Mouse (Mus musculus) neural tube, embryonic 14.5 days (tissue): ENCODE measurements around the gene C1qb. TPM values are rescaled to one million over a fixed set of nuclear protein-coding genes. Genes with fewer than 3 reads are reported as not detected.

Source experiments
- ATAC-seq: fragments of 200-750 bp; cut with Nextera tagmentation; 2 replicates; pipeline ENCODE4 v1.8.0; 2017; ENCODE audit warnings: low read depth, mild to moderate bottlenecking, moderate TSS enrichment, moderate library complexity
- H3K27ac ChIP-seq: fragments of 300-500 bp; sonication (generic); 2 replicates; pipeline ENCODE4 v1.5.1; 2014; ENCODE audit warnings: low read depth, mild to moderate bottlenecking, control low read depth, low read length, moderate library complexity, mixed read lengths
- H3K27me3 ChIP-seq: fragments of 300-500 bp; sonication (generic); 2 replicates; pipeline ENCODE4 v1.6.1; 2014; ENCODE audit warnings: low read length; ENCODE audit not compliant: control insufficient read depth, insufficient read depth
- H3K36me3 ChIP-seq: fragments of 300-500 bp; sonication (generic); 2 replicates; pipeline ENCODE4 v1.6.1; 2014; ENCODE audit warnings: low read length, mixed read lengths; ENCODE audit not compliant: control insufficient read depth, insufficient read depth
- H3K4me1 ChIP-seq: fragments of 300-500 bp; sonication (generic); 2 replicates; pipeline ENCODE4 v1.6.1; 2014; ENCODE audit warnings: low read length; ENCODE audit not compliant: control insufficient read depth, insufficient read depth
- H3K4me2 ChIP-seq: fragments of 300-500 bp; sonication (generic); 2 replicates; pipeline ENCODE4 v1.6.1; 2014; ENCODE audit warnings: mild to moderate bottlenecking, low read depth, low read length, control low read depth
- H3K4me3 ChIP-seq: fragments of 300-500 bp; sonication (generic); 2 replicates; pipeline ENCODE4 v1.5.1; 2014; ENCODE audit warnings: low read depth, low read length, control low read depth, mixed read lengths
- H3K9ac ChIP-seq: fragments of 300-500 bp; sonication (generic); replicated peaks from 2 replicates; pipeline ENCODE4 v1.6.1; 2014; ENCODE audit warnings: low read depth, mild to moderate bottlenecking, control low read depth, low read length, mixed read lengths
- H3K9me3 ChIP-seq: fragments of 300-500 bp; sonication (generic); 2 replicates; pipeline ENCODE4 v1.6.1; 2016; ENCODE audit warnings: low read length; ENCODE audit not compliant: control insufficient read depth
- WGBS: fragments of 180-500 bp; shearing (Covaris S2); extraction: QIAGEN DNeasy Blood & Tissue Kit; methylation state at CpG from one replicate; pipeline ENCODE4 v1.1.7; 2014; 5-methylcytosine and 5-hydroxymethylcytosine counted together
- polyA plus RNA-seq: library from polyadenylated mRNA; unstranded; fragments of >200 nt; fragmentation: Nextera tagmentation; extraction: Ambion mirVana; gene quantifications from 2 replicates; pipeline ENCODE4 v1.2.1, GENCODE M21; 2014

Gene C1qb
- polyA plus RNA-seq, 1 experiment from 2014 or later = 28.2 TPM

- H3K4me3 ChIP-seq = no peak within 1 kb of the TSS
- no peak within 1 kb of the TSS for H3K27ac ChIP-seq
- H3K9ac ChIP-seq = no peak within 1 kb of the TSS
- no peaks in the 10 kb centered on the region for H3K36me3 ChIP-seq
- 81% methylated on average over 9 of the region's 9 CpGs for WGBS
- peaks cover 6% of the 10 kb centered on the region; the same call in 1 of the 2 replicates for H3K27me3 ChIP-seq
- H3K4me1 ChIP-seq = 0 out of 2 replicates have a peak, but pooled peaks cover 3% of the 10 kb centered on the region
- no peaks in the 10 kb centered on the region for H3K9me3 ChIP-seq
- H3K4me2 ChIP-seq = no peak within 1 kb of the TSS
- no peak for ATAC-seq
Observed at GRCm38 (mm10) chr4:136898637-136899036, 12.7 kb upstream of the C1qb start, which contains the start of gene C1qa. Gene C1qa, minus strand, starts transcription at chr4:136898803.

- 60% methylated on average over 9 of the region's 9 CpGs for WGBS
- Histone ChIP-seq H3K4me2 (no peak overlapping the region), H3K27ac (no peak overlapping the region), H3K36me3 (no peaks in the 10 kb centered on the region), H3K4me3 (no peak overlapping the region), H3K9ac (no peak overlapping the region), H3K9me3 (no peaks in the 10 kb centered on the region), H3K27me3 (peaks cover 6% of the 10 kb centered on the region; the same call in 1 of the 2 replicates), H3K4me1 (0 out of 2 replicates have a peak, but pooled peaks cover 3% of the 10 kb centered on the region)
- no peak for ATAC-seq
Observed at GRCm38 (mm10) chr4:136898084-136898598, 12.2 kb upstream of the C1qb start.

DNA sequence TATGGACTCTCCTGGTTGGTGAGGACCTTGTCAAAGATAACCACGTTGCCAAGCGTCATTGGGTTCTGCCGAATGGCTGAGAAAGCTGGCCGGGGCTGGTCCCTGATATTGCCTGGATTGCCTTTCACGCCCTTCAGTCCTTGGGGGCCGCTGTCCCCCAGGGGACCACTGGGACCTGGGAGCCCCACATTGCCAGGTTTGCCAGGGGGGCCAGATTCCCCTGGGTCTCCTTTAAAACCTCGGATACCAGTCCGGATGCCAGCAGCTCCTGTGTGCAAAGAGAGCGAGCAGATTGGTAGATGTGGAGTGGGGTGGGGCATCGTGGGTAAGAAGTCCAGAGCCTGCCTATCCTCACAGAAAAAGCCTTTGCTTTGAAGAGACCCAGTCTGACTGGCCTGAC is 10.5 kb upstream of the C1qb start:
- no peak overlapping the region for H3K27ac ChIP-seq
- peaks cover 6% of the 10 kb centered on the region; the same call in 1 of the 2 replicates for H3K27me3 ChIP-seq
- H3K9ac ChIP-seq = 0 out of 2 replicates have a peak overlapping the region, but pooled peaks have one; percentile 1
- ATAC-seq = no peak
- no peak overlapping the region for H3K4me2 ChIP-seq
- WGBS = 37% methylated on average over 10 of the region's 10 CpGs
- no peak overlapping the region for H3K4me3 ChIP-seq
- H3K9me3 ChIP-seq = no peaks in the 10 kb centered on the region
- no peaks in the 10 kb centered on the region for H3K36me3 ChIP-seq
- 0 out of 2 replicates have a peak, but pooled peaks cover 3% of the 10 kb centered on the region for H3K4me1 ChIP-seq

GRCm38 (mm10) chr4:136895861-136896260 is 9.9 kb upstream of the C1qb start:
- peak overlapping the region; percentile 24; the same call in 1 of the 2 replicates for H3K4me2 ChIP-seq
- 0 out of 2 replicates have a peak overlapping the region, but pooled peaks have one; percentile 1 for H3K9ac ChIP-seq
- WGBS = 7% methylated on average over 15 of the region's 15 CpGs
- H3K36me3 ChIP-seq = no peaks in the 10 kb centered on the region
- peaks cover 6% of the 10 kb centered on the region; the same call in 1 of the 2 replicates for H3K27me3 ChIP-seq
- H3K9me3 ChIP-seq = no peaks in the 10 kb centered on the region
- H3K4me3 ChIP-seq = no peak overlapping the region
- H3K27ac ChIP-seq = no peak overlapping the region
- 0 out of 2 replicates have a peak, but pooled peaks cover 3% of the 10 kb centered on the region for H3K4me1 ChIP-seq
- ATAC-seq = no peak

GRCm38 (mm10) chr4:136894821-136895220 is 8.8 kb upstream of the C1qb start:
- H3K9ac ChIP-seq = no peak overlapping the region
- no peaks in the 10 kb centered on the region for H3K36me3 ChIP-seq

DNA sequence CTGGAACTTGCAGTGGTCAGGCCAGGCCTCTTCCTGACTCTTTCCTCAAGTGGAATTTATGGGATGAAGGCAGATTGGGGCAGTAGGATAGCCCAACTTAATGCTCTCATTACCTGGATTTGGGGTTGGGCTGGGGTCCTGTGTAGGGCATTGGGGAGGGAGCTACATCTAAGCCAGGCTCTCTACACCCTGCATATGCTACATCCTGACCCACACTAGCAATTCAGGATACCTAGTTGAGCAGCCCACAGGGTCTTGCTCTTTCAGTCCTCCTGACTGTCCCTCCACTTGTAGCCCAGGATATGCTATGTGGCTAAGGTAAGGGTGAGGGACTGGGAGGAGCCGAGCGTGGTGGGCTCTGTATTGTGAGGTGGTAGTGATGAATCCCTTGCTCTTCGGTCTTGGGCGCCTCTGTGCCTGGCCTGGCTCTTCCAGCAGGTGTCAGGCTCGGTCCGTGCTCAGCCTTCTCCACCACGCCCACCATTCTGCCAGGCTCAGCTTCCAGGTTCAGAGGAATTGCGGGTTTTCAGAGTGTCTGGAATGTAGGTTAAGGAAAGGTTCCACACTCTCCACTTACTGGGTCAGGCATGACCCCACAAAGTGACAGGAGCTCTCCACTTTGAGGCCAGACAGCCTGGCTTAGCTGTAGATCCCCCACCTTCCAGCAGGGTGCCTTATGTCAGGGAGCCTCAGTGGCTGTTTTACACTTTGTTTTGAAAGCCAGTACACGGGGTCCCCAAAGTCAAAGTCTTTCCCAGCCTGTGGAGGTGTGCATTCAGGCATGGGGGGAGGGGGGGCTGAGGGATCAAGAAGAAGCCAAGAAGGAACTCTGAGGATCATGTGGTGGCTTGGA is 7.9 kb upstream of the C1qb start:
- ATAC-seq = peak; percentile 88
- Histone ChIP-seq H3K9ac (no peak overlapping the region), H3K4me2 (no peak overlapping the region), H3K9me3 (no peaks in the 10 kb centered on the region), H3K4me3 (no peak overlapping the region), H3K27ac (no peak overlapping the region), H3K36me3 (no peaks in the 10 kb centered on the region), H3K4me1 (0 out of 2 replicates have a peak, but pooled peaks cover 3% of the 10 kb centered on the region), H3K27me3 (peaks cover 6% of the 10 kb centered on the region; the same call in 1 of the 2 replicates)
- WGBS = 8% methylated on average over 9 of the region's 9 CpGs

More at GRCm38 (mm10) chr4:136894821-136895220, 8.8 kb upstream of the C1qb start:
- WGBS = 66% methylated on average over 4 of the region's 4 CpGs
- no peak for ATAC-seq
- H3K9me3 ChIP-seq = no peaks in the 10 kb centered on the region
- H3K4me3 ChIP-seq = no peak overlapping the region
- H3K4me1 ChIP-seq = 0 out of 2 replicates have a peak, but pooled peaks cover 3% of the 10 kb centered on the region
- peaks cover 6% of the 10 kb centered on the region; the same call in 1 of the 2 replicates for H3K27me3 ChIP-seq
- H3K27ac ChIP-seq = no peak overlapping the region
- H3K4me2 ChIP-seq = no peak overlapping the region

- Histone ChIP-seq H3K9ac (no peak within 1 kb of the TSS), H3K27ac (no peak within 1 kb of the TSS), H3K4me1 (0 out of 2 replicates have a peak, but pooled peaks cover 3% of the 10 kb centered on the region), H3K27me3 (peaks cover 6% of the 10 kb centered on the region; the same call in 1 of the 2 replicates), H3K36me3 (no peaks in the 10 kb centered on the region), H3K4me3 (no peak within 1 kb of the TSS), H3K4me2 (no peak within 1 kb of the TSS), H3K9me3 (no peaks in the 10 kb centered on the region)
- ATAC-seq = no peak
- 61% methylated on average over 5 of the region's 5 CpGs for WGBS
Observed at GRCm38 (mm10) chr4:136892811-136893210, 6.8 kb upstream of the C1qb start, which contains the start of gene C1qc. Gene C1qc, minus strand, starts transcription at chr4:136893065.

DNA sequence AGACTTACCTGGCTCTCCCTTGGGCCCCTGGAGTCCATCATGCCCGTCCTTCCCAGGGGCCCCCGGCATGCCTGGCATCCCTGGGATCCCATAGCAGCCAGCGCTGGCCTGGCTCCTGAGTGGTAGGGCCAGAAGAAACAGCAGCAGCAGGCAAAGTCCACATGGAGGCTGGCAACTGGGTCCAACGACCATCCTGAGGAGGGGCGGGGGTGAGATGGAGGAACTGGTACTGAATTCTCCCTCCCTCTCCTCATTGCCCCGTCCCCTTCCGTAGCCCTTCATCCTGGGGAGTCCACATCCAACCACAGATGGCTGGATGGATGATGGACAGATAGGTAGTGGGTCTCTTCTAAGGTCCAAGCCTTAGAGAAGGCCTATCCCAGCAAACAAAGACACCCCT is 6.4 kb upstream of the C1qb start:
- Histone ChIP-seq H3K27me3 (peaks cover 6% of the 10 kb centered on the region; the same call in 1 of the 2 replicates), H3K36me3 (no peaks in the 10 kb centered on the region), H3K27ac (no peak overlapping the region), H3K4me2 (no peak overlapping the region), H3K4me1 (0 out of 2 replicates have a peak, but pooled peaks cover 3% of the 10 kb centered on the region), H3K9ac (no peak overlapping the region), H3K4me3 (no peak overlapping the region), H3K9me3 (no peaks in the 10 kb centered on the region)
- WGBS = 74% methylated on average over 6 of the region's 7 CpGs
- no peak for ATAC-seq
